Mouse (Mus musculus): ENCODE measurements around the gene Gga1.

The Gga1 gene

GRCm38 (mm10) chr15:78876991-78877809 is at the start of gene Gga1:
Gene Gga1 (plus strand): TSS chr15:78877190.
- in situ Hi-C loops (cut with MseI, MboI) = no loop called here

GRCm38 (mm10) chr15:78828315-78828714 is 48.7 kb upstream of the Gga1 start:
- in situ Hi-C loops (cut with MseI, MboI) = no loop called here

GRCm38 (mm10) chr15:78829636-78830035 is 47.4 kb upstream of the Gga1 start:
- in situ Hi-C loops (cut with MseI, MboI) = no loop called here

GRCm38 (mm10) chr15:78830742-78831719 is 46.0 kb upstream of the Gga1 start:
- in situ Hi-C loops (cut with MseI, MboI) = no loop called here

GRCm38 (mm10) chr15:78831720-78832657 is 45.0 kb upstream of the Gga1 start:
- in situ Hi-C loops (cut with MseI, MboI) = no loop called here

- in situ Hi-C loops (cut with MseI, MboI) = no loop called here
These were observed 44.3 kb upstream of the Gga1 start for GRCm38 (mm10) chr15:78832701-78833123.

GRCm38 (mm10) chr15:78833582-78833981 is 43.4 kb upstream of the Gga1 start:
- in situ Hi-C loops (cut with MseI, MboI) = no loop called here

- in situ Hi-C loops (cut with MseI, MboI) = no loop called here
These were observed 42.6 kb upstream of the Gga1 start for GRCm38 (mm10) chr15:78834233-78835005.

GRCm38 (mm10) chr15:78835200-78836085 is 41.5 kb upstream of the Gga1 start:
- in situ Hi-C loops (cut with MseI, MboI) = no loop called here

- in situ Hi-C loops (cut with MseI, MboI) = no loop called here
These were observed 40.8 kb upstream of the Gga1 start for GRCm38 (mm10) chr15:78836086-78836621.

- in situ Hi-C loops (cut with MseI, MboI) = no loop called here
These were observed 37.2 kb upstream of the Gga1 start for GRCm38 (mm10) chr15:78839744-78840143.

- in situ Hi-C loops (cut with MseI, MboI) = no loop called here
These were observed 36.7 kb upstream of the Gga1 start for GRCm38 (mm10) chr15:78840241-78840640.

- in situ Hi-C loops (cut with MseI, MboI) = no loop called here
These were observed 36.2 kb upstream of the Gga1 start for GRCm38 (mm10) chr15:78840751-78841150.

GRCm38 (mm10) chr15:78841161-78841790 is 35.7 kb upstream of the Gga1 start:
- in situ Hi-C loops (cut with MseI, MboI) = no loop called here

- in situ Hi-C loops (cut with MseI, MboI) = no loop called here
These were observed 34.4 kb upstream of the Gga1 start, which contains the start of gene Cdc42ep1 for GRCm38 (mm10) chr15:78842371-78843163. Gene Cdc42ep1 (plus strand): TSS chr15:78842624.

- in situ Hi-C loops (cut with MseI, MboI) = no loop called here
These were observed 33.2 kb upstream of the Gga1 start for GRCm38 (mm10) chr15:78843581-78844469.

GRCm38 (mm10) chr15:78844791-78845190 is 32.2 kb upstream of the Gga1 start:
- in situ Hi-C loops (cut with MseI, MboI) = no loop called here

All from mouse trophoblast stem cell (cell line).